Mouse (Mus musculus): ENCODE measurements at regions not wholly inside any gene's neighbourhood (a gene's known extent, or its start where the extent isn't known, plus 50 kb on each side); places are given as distances from the start of the nearest gene placed in this dataset.
A peak's percentile ranks its signal among the peaks of the same experiment; 100 is the strongest.

- DNase-seq (ENCODE audit: low spot score) = no peak
These were observed 53.9 kb downstream of the Gm11361 start for GRCm38 (mm10) chr13:28311248-28311647.

GRCm38 (mm10) chr13:28311658-28312057 is 54.3 kb downstream of the Gm11361 start:
- DNase-seq (ENCODE audit: low spot score) = no peak

- DNase-seq (ENCODE audit: low spot score) = no peak
These were observed 54.8 kb downstream of the Gm11361 start for GRCm38 (mm10) chr13:28312090-28312489.

- no peak for DNase-seq (ENCODE audit: low spot score)
These were observed 56.1 kb downstream of the Gm11361 start for GRCm38 (mm10) chr13:28313459-28313858.

GRCm38 (mm10) chr13:28314997-28315396 is 57.7 kb downstream of the Gm11361 start:
- DNase-seq (ENCODE audit: low spot score) = peak; percentile 55
